Mouse (Mus musculus) yolk sac, embryonic 10.5 days (tissue): ENCODE data around the gene Slc44a1.

ENCODE experiments used
- DNase-seq: peaks from one replicate; pipeline ENCODE4 v3.0.0-alpha.2; 2017; ENCODE audit warnings: low spot score

Slc44a1 gene

GRCm38 (mm10) chr4:53431585-53432234, 8.5 kb upstream of the Slc44a1 start:
- DNase-seq: no peak

- DNase-seq: no peak
Measured at GRCm38 (mm10) chr4:53437110-53437755, 3.0 kb upstream of the Slc44a1 start.

- no peak for DNase-seq
Measured at GRCm38 (mm10) chr4:53438386-53438785, 1.8 kb upstream of the Slc44a1 start.

- no peak for DNase-seq
Measured at GRCm38 (mm10) chr4:53438836-53439480, 1.3 kb upstream of the Slc44a1 start.

- no peak for DNase-seq
Measured at GRCm38 (mm10) chr4:53439636-53440009, 590 bp upstream of the Slc44a1 start.

GRCm38 (mm10) chr4:53440816-53441571, 781 bp downstream of the Slc44a1 start:
- DNase-seq: peak; percentile 13

- no peak for DNase-seq
Measured at GRCm38 (mm10) chr4:53441683-53442082, 1.5 kb downstream of the Slc44a1 start.

- DNase-seq: no peak
Measured at GRCm38 (mm10) chr4:53446216-53446615, 6.0 kb downstream of the Slc44a1 start.

GRCm38 (mm10) chr4:53447773-53448172, 7.6 kb downstream of the Slc44a1 start:
- no peak for DNase-seq

- no peak for DNase-seq
Measured at GRCm38 (mm10) chr4:53450736-53451135, 10.5 kb downstream of the Slc44a1 start.

- DNase-seq: no peak
Measured at GRCm38 (mm10) chr4:53451887-53452286, 11.7 kb downstream of the Slc44a1 start.

- no peak for DNase-seq
Measured at GRCm38 (mm10) chr4:53452457-53452856, 12.2 kb downstream of the Slc44a1 start.

- DNase-seq: peak; percentile 71
Measured at GRCm38 (mm10) chr4:53452976-53453889, 13.0 kb downstream of the Slc44a1 start.

- no peak for DNase-seq
Measured at GRCm38 (mm10) chr4:53455885-53456284, 15.7 kb downstream of the Slc44a1 start.

- DNase-seq: no peak
Measured at GRCm38 (mm10) chr4:53456570-53456969, 16.4 kb downstream of the Slc44a1 start.

- no peak for DNase-seq
Measured at GRCm38 (mm10) chr4:53458503-53458902, 18.3 kb downstream of the Slc44a1 start.

GRCm38 (mm10) chr4:53459697-53460096, 19.5 kb downstream of the Slc44a1 start:
- DNase-seq: no peak

GRCm38 (mm10) chr4:53461026-53461425, 20.8 kb downstream of the Slc44a1 start:
- no peak for DNase-seq

- no peak for DNase-seq
Measured at GRCm38 (mm10) chr4:53462069-53462468, 21.9 kb downstream of the Slc44a1 start.

- no peak for DNase-seq
Measured at GRCm38 (mm10) chr4:53462505-53463251, 22.5 kb downstream of the Slc44a1 start.

GRCm38 (mm10) chr4:53465887-53466286, 25.7 kb downstream of the Slc44a1 start:
- no peak for DNase-seq
